Mouse (Mus musculus) ES-Bruce4 (cell line): ENCODE results near the gene Pex14.

Experiments used
- CTCF ChIP-seq: IDR thresholded peaks from one replicate; pipeline ENCODE4 v1.8.1; 2011; ENCODE audit warnings: low read depth, low read length
- EP300 ChIP-seq: IDR thresholded peaks from 2 replicates; pipeline ENCODE4 v1.6.1; 2011; ENCODE audit warnings: low read depth, low read length; ENCODE audit not compliant: insufficient read depth

DNA sequence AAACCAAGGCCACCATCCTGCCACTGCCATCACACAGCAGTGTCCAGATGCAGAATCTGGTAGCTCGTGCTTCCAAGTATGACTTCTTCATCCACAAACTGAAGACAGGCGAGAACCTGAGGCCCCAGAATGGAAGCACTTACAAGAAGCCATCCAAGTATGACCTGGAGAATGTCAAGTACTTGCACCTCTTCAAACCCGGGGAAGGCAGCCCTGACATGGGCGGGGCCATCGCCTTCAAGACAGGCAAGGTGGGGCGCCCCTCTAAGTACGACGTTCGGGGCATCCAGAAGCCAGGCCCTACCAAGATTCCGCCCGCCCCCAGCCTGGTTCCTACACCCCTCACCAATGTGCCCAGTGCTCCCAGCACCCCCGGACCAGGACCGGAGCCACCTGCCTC lies 166.6 kb downstream of the Pex14 start:
- TF ChIP-seq CTCF (no peak), EP300 (no peak)
